Mouse (Mus musculus) kidney, adult 9 months (tissue): ENCODE results near the gene Ank.
"Not testable (repeated sequence)": the region's sequence is repeated elsewhere in the genome, so short reads cannot be mapped to it uniquely, and the experiment has no call there.

ENCODE experiments used
- DNase-seq: peaks from one replicate; pipeline ENCODE4 v3.0.0; 2022

Gene Ank

GRCm38 (mm10) chr15:27468822-27469488 is 2.5 kb downstream of the Ank start:
- DNase-seq = no peak

GRCm38 (mm10) chr15:27470346-27470745 is 3.9 kb downstream of the Ank start:
- not testable (repeated sequence) for DNase-seq

- DNase-seq = no peak
Measured at GRCm38 (mm10) chr15:27472315-27472714, 5.8 kb downstream of the Ank start.

- no peak for DNase-seq
Measured at GRCm38 (mm10) chr15:27475988-27476387, 9.5 kb downstream of the Ank start.

- DNase-seq = no peak
Measured at GRCm38 (mm10) chr15:27476671-27477070, 10.2 kb downstream of the Ank start.

- no peak for DNase-seq
Measured at GRCm38 (mm10) chr15:27477159-27477558, 10.7 kb downstream of the Ank start.

GRCm38 (mm10) chr15:27477630-27478029 is 11.2 kb downstream of the Ank start:
- DNase-seq = no peak

- no peak for DNase-seq
Measured at GRCm38 (mm10) chr15:27480333-27481015, 14.0 kb downstream of the Ank start.

GRCm38 (mm10) chr15:27481956-27482355 is 15.5 kb downstream of the Ank start:
- DNase-seq = no peak

- DNase-seq = no peak
Measured at GRCm38 (mm10) chr15:27483183-27483582, 16.7 kb downstream of the Ank start.

- DNase-seq = no peak
Measured at GRCm38 (mm10) chr15:27485567-27486278, 19.2 kb downstream of the Ank start.

GRCm38 (mm10) chr15:27486279-27486618 is 19.8 kb downstream of the Ank start:
- no peak for DNase-seq

- DNase-seq = no peak
Measured at GRCm38 (mm10) chr15:27487059-27487458, 20.6 kb downstream of the Ank start.

GRCm38 (mm10) chr15:27488042-27488441 is 21.6 kb downstream of the Ank start:
- no peak for DNase-seq

- no peak for DNase-seq
Measured at GRCm38 (mm10) chr15:27490676-27491075, 24.2 kb downstream of the Ank start.

GRCm38 (mm10) chr15:27491425-27492070 is 25.1 kb downstream of the Ank start:
- DNase-seq = no peak

GRCm38 (mm10) chr15:27492156-27492555 is 25.7 kb downstream of the Ank start:
- DNase-seq = no peak

GRCm38 (mm10) chr15:27492734-27493133 is 26.3 kb downstream of the Ank start:
- no peak for DNase-seq

GRCm38 (mm10) chr15:27493516-27493915 is 27.0 kb downstream of the Ank start:
- no peak for DNase-seq

- no peak for DNase-seq
Measured at GRCm38 (mm10) chr15:27495981-27496401, 29.5 kb downstream of the Ank start.

- DNase-seq = no peak
Measured at GRCm38 (mm10) chr15:27496596-27497299, 30.3 kb downstream of the Ank start.

- no peak for DNase-seq
Measured at GRCm38 (mm10) chr15:27497300-27497997, 31.0 kb downstream of the Ank start.
